Comparison of ENCODE assay signal across 8 mouse cellular contexts in genomic region chr2:32714987-32715425, GRCm38 (mm10). TPM values are rescaled to one million over a fixed set of nuclear protein-coding genes. Genes with fewer than 3 reads are reported as not detected.
DNase-seq lines count a peak whose midpoint lies in the region; ATAC-seq lines count a peak whose summit lies in the region.

No protein-coding gene starts in this region.

- intact Hi-C loops in heart, postnatal 25 days (cut with DNase I), result loop anchor here (1.0 kb wide), 1 partner anchor 42 kb away; the partner anchor contains the start of gene Tor2a

- H3K27me3 ChIP-seq in hindbrain, embryonic 10.5 days (ENCODE audit: insufficient read depth, poor library complexity, severe bottlenecking), result no peaks in the 10 kb centered on the region
- H3K27me3 ChIP-seq in hindbrain, embryonic 12.5 days, result no peaks in the 10 kb centered on the region
- no peaks in the 10 kb centered on the region for H3K27me3 ChIP-seq in lung, embryonic 15.5 days
- H3K27me3 ChIP-seq in stomach, embryonic 16.5 days (ENCODE audit: control insufficient read depth, insufficient read depth, low read length), result no peaks in the 10 kb centered on the region

- H3K4me1 ChIP-seq in hindbrain, embryonic 10.5 days (replicated peaks), result peaks cover 46% of the 10 kb centered on the region
- peaks cover 24% of the 10 kb centered on the region for H3K4me1 ChIP-seq in hindbrain, embryonic 12.5 days
- H3K4me1 ChIP-seq in lung, embryonic 15.5 days, result peaks cover 31% of the 10 kb centered on the region
- H3K4me1 ChIP-seq in stomach, embryonic 16.5 days (ENCODE audit: control insufficient read depth, insufficient read depth, low read length), result peaks cover 21% of the 10 kb centered on the region

- H3K4me3 ChIP-seq in hindbrain, embryonic 10.5 days, result no peak overlapping the region
- no peak overlapping the region for H3K4me3 ChIP-seq in hindbrain, embryonic 12.5 days
- no peak overlapping the region for H3K4me3 ChIP-seq in lung, embryonic 15.5 days
- no peak overlapping the region for H3K4me3 ChIP-seq in stomach, embryonic 16.5 days (replicated peaks; ENCODE audit: low read length)

- H3K27ac ChIP-seq in hindbrain, embryonic 10.5 days, result peak overlapping the region; percentile 54; the same call in 1 of the 2 replicates
- H3K27ac ChIP-seq in hindbrain, embryonic 12.5 days, result no peak overlapping the region
- H3K27ac ChIP-seq in lung, embryonic 15.5 days, result peak overlapping the region; percentile 46; the same call in 1 of the 2 replicates
- H3K27ac ChIP-seq in stomach, embryonic 16.5 days (ENCODE audit: low read length), result peak overlapping the region; percentile 97

- H3K9me3 ChIP-seq in hindbrain, embryonic 10.5 days, result 0 out of 2 replicates have a peak, but pooled peaks cover 3% of the 10 kb centered on the region
- no peaks in the 10 kb centered on the region for H3K9me3 ChIP-seq in hindbrain, embryonic 12.5 days (replicated peaks)
- no peaks in the 10 kb centered on the region for H3K9me3 ChIP-seq in lung, embryonic 15.5 days
- H3K9me3 ChIP-seq in stomach, embryonic 16.5 days (replicated peaks; ENCODE audit: control insufficient read depth, low read length), result no peaks in the 10 kb centered on the region

- H3K36me3 ChIP-seq in hindbrain, embryonic 10.5 days, result peaks cover 15% of the 10 kb centered on the region
- peaks cover 7% of the 10 kb centered on the region for H3K36me3 ChIP-seq in hindbrain, embryonic 12.5 days
- peaks cover 15% of the 10 kb centered on the region for H3K36me3 ChIP-seq in lung, embryonic 15.5 days
- H3K36me3 ChIP-seq in stomach, embryonic 16.5 days (ENCODE audit: control insufficient read depth, insufficient read depth, low read length), result no peaks in the 10 kb centered on the region

- H3K4me2 ChIP-seq in hindbrain, embryonic 12.5 days (replicated peaks), result no peak overlapping the region
- H3K4me2 ChIP-seq in lung, embryonic 15.5 days, result no peak overlapping the region
- no peak overlapping the region for H3K4me2 ChIP-seq in stomach, embryonic 16.5 days (ENCODE audit: low read depth, low read length)

- no peak overlapping the region for H3K9ac ChIP-seq in hindbrain, embryonic 12.5 days
- H3K9ac ChIP-seq in lung, embryonic 15.5 days, result no peak overlapping the region
- peak overlapping the region; percentile 49 for H3K9ac ChIP-seq in stomach, embryonic 16.5 days (ENCODE audit: low read length)

- 66% methylated on average over 4 of the region's 4 CpGs for WGBS in hindbrain, embryonic 10.5 days
- 54% methylated on average over 4 of the region's 4 CpGs for WGBS in hindbrain, embryonic 12.5 days
- WGBS in lung, embryonic 15.5 days, result 52% methylated on average over 4 of the region's 4 CpGs
- 40% methylated on average over 4 of the region's 4 CpGs for WGBS in stomach, embryonic 16.5 days

- no peak for DNase-seq in hindbrain, embryonic 10.5 days (ENCODE audit: low spot score)
- peak; percentile 76 for DNase-seq in NIH3T3 (ENCODE audit: low read depth)
- peak; percentile 44 for DNase-seq in heart, postnatal 25 days (ENCODE audit: low spot score)
- no peak for DNase-seq in ovary, postnatal 14 days (ENCODE audit: low spot score)
- DNase-seq in cerebellum, adult 18-20 months, result no peak

- no peak for ATAC-seq in hindbrain, embryonic 12.5 days (ENCODE audit: low FRiP score)
- no peak for ATAC-seq in lung, embryonic 15.5 days (ENCODE audit: borderline replicate concordance, extremely low read depth, low FRiP score, low TSS enrichment)
- no peak for ATAC-seq in stomach, embryonic 16.5 days (ENCODE audit: insufficient read depth, low FRiP score)

RNA-seq across cellular contexts. Expression of gene Cdk9, which starts 2.1 kb away (rescaled TPM):
- 121 and 125 TPM in 2 replicates for polyA plus RNA-seq in hindbrain, embryonic 10.5 days (2016; fragmentation: Nextera tagmentation; extraction: Ambion mirVana)
- polyA plus RNA-seq in hindbrain, embryonic 12.5 days (2016; fragmentation: Nextera tagmentation; extraction: Ambion mirVana), result 99.0 and 101 TPM in 2 replicates
- total RNA-seq in heart, postnatal 25 days (2021), result 10 to 100 TPM; 23.4 to 26.4 TPM
- 89.6 and 98.7 TPM in 2 replicates for polyA plus RNA-seq in lung, embryonic 15.5 days (2015; fragmentation: Nextera tagmentation; extraction: Ambion mirVana)
- 71.9 and 82.7 TPM in 2 replicates for polyA plus RNA-seq in stomach, embryonic 16.5 days (2015; fragmentation: Nextera tagmentation; extraction: Ambion mirVana)

RNA-seq across cellular contexts. Expression of gene Sh2d3c, which starts 5.8 kb away (rescaled TPM):
- 27.6 and 39.1 TPM in 2 replicates for polyA plus RNA-seq in hindbrain, embryonic 10.5 days (2016; fragmentation: Nextera tagmentation; extraction: Ambion mirVana)
- polyA plus RNA-seq in hindbrain, embryonic 12.5 days (2016; fragmentation: Nextera tagmentation; extraction: Ambion mirVana), result 33.5 and 34.8 TPM in 2 replicates
- 10 to 100 TPM; 20.7 to 25.4 TPM for total RNA-seq in heart, postnatal 25 days (2021)
- polyA plus RNA-seq in lung, embryonic 15.5 days (2015; fragmentation: Nextera tagmentation; extraction: Ambion mirVana), result 40.5 and 41.4 TPM in 2 replicates
- polyA plus RNA-seq in stomach, embryonic 16.5 days (2015; fragmentation: Nextera tagmentation; extraction: Ambion mirVana), result 26.8 and 27.4 TPM in 2 replicates

RNA-seq across cellular contexts. Expression of gene Fpgs, which starts 11.1 kb away (rescaled TPM):
- 25.9 and 29.5 TPM in 2 replicates for polyA plus RNA-seq in hindbrain, embryonic 10.5 days (2016; fragmentation: Nextera tagmentation; extraction: Ambion mirVana)
- polyA plus RNA-seq in hindbrain, embryonic 12.5 days (2016; fragmentation: Nextera tagmentation; extraction: Ambion mirVana), result 19.5 and 20.1 TPM in 2 replicates
- total RNA-seq in heart, postnatal 25 days (2021), result 1 to 10 TPM; 4.2 to 6.0 TPM
- 27.9 and 28.6 TPM in 2 replicates for polyA plus RNA-seq in lung, embryonic 15.5 days (2015; fragmentation: Nextera tagmentation; extraction: Ambion mirVana)
- polyA plus RNA-seq in stomach, embryonic 16.5 days (2015; fragmentation: Nextera tagmentation; extraction: Ambion mirVana), result 28.3 and 30.6 TPM in 2 replicates

RNA-seq across cellular contexts. Expression of gene 6330409D20Rik, which starts 25.8 kb away (rescaled TPM):
- polyA plus RNA-seq in hindbrain, embryonic 10.5 days (2016; fragmentation: Nextera tagmentation; extraction: Ambion mirVana), result 1.3 and 1.7 TPM in 2 replicates
- 1.6 and 2.0 TPM in 2 replicates for polyA plus RNA-seq in hindbrain, embryonic 12.5 days (2016; fragmentation: Nextera tagmentation; extraction: Ambion mirVana)
- total RNA-seq in heart, postnatal 25 days (2021), result not detected
- 0.24 and 0.25 TPM in 2 replicates for polyA plus RNA-seq in lung, embryonic 15.5 days (2015; fragmentation: Nextera tagmentation; extraction: Ambion mirVana)
- polyA plus RNA-seq in stomach, embryonic 16.5 days (2015; fragmentation: Nextera tagmentation; extraction: Ambion mirVana), result 0.20 and 0.28 TPM in 2 replicates

RNA-seq across cellular contexts. Expression of gene Tor2a, which starts 42.0 kb away (rescaled TPM):
- 56.9 and 61.6 TPM in 2 replicates for polyA plus RNA-seq in hindbrain, embryonic 10.5 days (2016; fragmentation: Nextera tagmentation; extraction: Ambion mirVana)
- 52.1 and 55.9 TPM in 2 replicates for polyA plus RNA-seq in hindbrain, embryonic 12.5 days (2016; fragmentation: Nextera tagmentation; extraction: Ambion mirVana)
- total RNA-seq in heart, postnatal 25 days (2021), result 1 to 10 TPM; 8.1 to 8.3 TPM
- polyA plus RNA-seq in lung, embryonic 15.5 days (2015; fragmentation: Nextera tagmentation; extraction: Ambion mirVana), result 63.9 and 65.6 TPM in 2 replicates
- 59.2 and 67.0 TPM in 2 replicates for polyA plus RNA-seq in stomach, embryonic 16.5 days (2015; fragmentation: Nextera tagmentation; extraction: Ambion mirVana)

Comparison
In these comparisons a context has a peak if more than half of its experiments do, and no peak if none do; other contexts are left out.
1. DNase-seq: peak in NIH3T3 (single experiment) and heart, postnatal 25 days (single experiment); none in hindbrain, embryonic 10.5 days (single experiment), ovary, postnatal 14 days (single experiment) and cerebellum, adult 18-20 months (0 of 2).